Mouse (Mus musculus): Measurements from ENCODE around the gene Pld2.

DNA sequence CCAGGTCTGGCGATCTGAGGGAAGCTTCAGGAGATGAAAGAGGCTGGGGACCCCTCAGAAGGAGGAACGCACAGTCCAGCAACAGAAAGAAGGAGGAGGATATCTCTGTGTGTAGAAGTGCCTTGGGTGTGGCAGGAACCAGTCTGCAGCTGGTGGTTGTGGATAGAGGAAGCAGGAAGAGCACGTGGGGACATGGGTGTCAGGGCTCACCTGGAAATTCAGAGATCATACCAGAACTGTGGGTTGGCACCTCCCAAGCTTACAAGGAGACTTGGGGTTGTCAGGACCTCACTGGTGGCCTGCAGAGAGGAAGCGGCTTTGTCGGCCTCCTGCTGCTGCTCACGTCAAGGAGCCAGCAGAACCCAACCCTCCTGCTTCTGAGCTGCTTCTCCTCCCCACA lies 57.4 kb downstream of the Pld2 start:
- no peak for TF ChIP-seq CTCF (IDR thresholded peaks at IDR 0.05)
- TF ChIP-seq EP300 (IDR thresholded peaks at IDR 0.05; ENCODE audit: insufficient read depth, low read depth, low read length), result no peak
